Mouse (Mus musculus): ENCODE results near the gene Shisal2a. TPM values are rescaled to one million over a fixed set of nuclear protein-coding genes. Genes with fewer than 3 reads are reported as not detected.
"Not testable (repeated sequence)": the region's sequence is repeated elsewhere in the genome, so short reads cannot be mapped to it uniquely, and the experiment has no call there.

Shisal2a gene
- total RNA-seq, 1 experiment from 2014 or later, result not detected

GRCm38 (mm10) chr4:108386087-108386486, 2.9 kb upstream of the Shisal2a start:
- no peak for ATAC-seq (replicated peaks; ENCODE audit: insufficient number of reproducible peaks, low FRiP score, low TSS enrichment, poor library complexity, severe bottlenecking)

- ATAC-seq (replicated peaks; ENCODE audit: insufficient number of reproducible peaks, low FRiP score, low TSS enrichment, poor library complexity, severe bottlenecking), result no peak
Observed at GRCm38 (mm10) chr4:108380146-108380545, 3.0 kb downstream of the Shisal2a start.

DNA sequence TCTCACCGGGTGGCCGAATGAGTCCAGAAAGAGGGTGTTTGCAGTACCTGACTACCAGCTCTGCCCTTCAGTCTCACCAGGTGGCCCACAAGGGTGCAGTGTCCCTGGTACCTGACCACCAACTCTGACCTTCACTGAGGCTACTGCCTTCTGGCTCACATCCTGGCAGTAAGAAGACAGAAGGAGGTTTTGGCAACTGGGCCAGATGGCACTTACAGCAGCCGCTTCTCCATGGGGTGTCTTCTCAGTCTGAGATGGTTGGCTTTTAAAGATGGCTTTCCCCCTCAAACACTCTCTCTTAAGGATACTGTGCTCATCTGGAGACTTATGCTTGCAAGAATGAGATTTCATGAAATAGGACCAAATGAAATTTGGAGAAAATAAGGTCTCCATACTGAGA, 3.7 kb downstream of the Shisal2a start:
- ATAC-seq (replicated peaks; ENCODE audit: insufficient number of reproducible peaks, low FRiP score, low TSS enrichment, poor library complexity, severe bottlenecking), result no peak

- ATAC-seq (replicated peaks; ENCODE audit: insufficient number of reproducible peaks, low FRiP score, low TSS enrichment, poor library complexity, severe bottlenecking), result no peak
Observed at GRCm38 (mm10) chr4:108372166-108372565, 11.0 kb downstream of the Shisal2a start.

- peak; percentile 36; the same call in 1 of the 2 replicates for ATAC-seq (replicated peaks; ENCODE audit: insufficient number of reproducible peaks, low FRiP score, low TSS enrichment, poor library complexity, severe bottlenecking)
Observed at GRCm38 (mm10) chr4:108371421-108371820, 11.7 kb downstream of the Shisal2a start.

DNA sequence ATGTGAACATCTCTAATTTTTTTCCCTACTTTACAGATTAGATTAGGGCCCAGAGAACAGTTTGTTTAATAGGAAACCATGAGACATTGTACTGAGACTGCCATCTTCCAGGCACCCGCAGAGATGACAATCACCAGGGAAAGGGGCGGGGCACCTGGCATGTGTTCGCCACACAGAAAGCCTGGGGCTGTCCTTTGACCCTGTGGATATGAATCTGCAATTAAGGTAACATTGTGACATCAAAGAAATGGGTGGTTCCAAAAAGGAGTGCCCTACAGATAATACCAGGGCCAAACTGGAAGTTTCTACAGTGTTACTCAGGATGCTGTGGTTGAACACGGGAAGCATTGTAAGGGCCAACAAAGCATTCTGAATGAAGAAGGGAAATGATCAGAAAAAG, 12.7 kb downstream of the Shisal2a start:
- no peak for ATAC-seq (replicated peaks; ENCODE audit: insufficient number of reproducible peaks, low FRiP score, low TSS enrichment, poor library complexity, severe bottlenecking)

DNA sequence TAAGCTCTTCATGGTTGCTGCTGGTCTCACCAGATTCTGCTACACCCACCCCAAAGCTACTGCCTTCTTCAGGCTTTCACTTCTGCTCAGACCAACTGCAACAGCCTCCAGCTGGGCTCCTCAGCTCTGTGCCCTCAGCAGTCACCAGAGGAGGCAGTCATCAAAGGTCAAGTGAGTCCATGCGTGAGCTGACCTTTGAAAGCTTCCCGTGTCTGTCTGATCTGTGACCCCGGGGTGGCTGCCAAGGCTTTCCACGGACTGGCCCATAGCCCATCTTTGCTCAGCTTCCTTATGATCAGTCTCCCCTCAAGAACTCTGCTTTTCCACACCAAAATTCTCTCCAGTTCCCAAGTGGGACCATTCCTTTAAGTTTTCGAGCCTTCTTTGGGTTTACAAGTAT, 13.9 kb downstream of the Shisal2a start:
- ATAC-seq (replicated peaks; ENCODE audit: insufficient number of reproducible peaks, low FRiP score, low TSS enrichment, poor library complexity, severe bottlenecking), result peak; percentile 94

DNA sequence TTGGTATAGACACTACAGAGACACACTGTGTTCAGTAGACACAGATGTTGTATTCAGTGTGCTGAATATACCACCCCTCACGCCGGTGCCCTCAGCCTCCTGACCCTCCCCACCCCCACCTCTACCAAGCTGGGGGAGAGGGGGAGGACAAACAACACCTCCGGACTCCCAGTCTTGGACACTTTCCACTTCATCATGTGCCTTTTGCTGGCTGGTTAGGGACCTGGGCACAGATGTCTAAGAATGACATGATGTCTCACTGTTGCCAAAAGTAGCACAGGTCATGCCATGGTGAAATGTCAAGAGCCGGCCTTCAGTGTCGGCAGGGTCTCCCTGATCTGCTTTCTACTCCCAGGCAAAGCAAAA, 19.1 kb downstream of the Shisal2a start:
- ATAC-seq (replicated peaks; ENCODE audit: insufficient number of reproducible peaks, low FRiP score, low TSS enrichment, poor library complexity, severe bottlenecking), result no peak

GRCm38 (mm10) chr4:108363355-108364110, 19.6 kb downstream of the Shisal2a start:
- ATAC-seq (replicated peaks; ENCODE audit: insufficient number of reproducible peaks, low FRiP score, low TSS enrichment, poor library complexity, severe bottlenecking), result no peak

DNA sequence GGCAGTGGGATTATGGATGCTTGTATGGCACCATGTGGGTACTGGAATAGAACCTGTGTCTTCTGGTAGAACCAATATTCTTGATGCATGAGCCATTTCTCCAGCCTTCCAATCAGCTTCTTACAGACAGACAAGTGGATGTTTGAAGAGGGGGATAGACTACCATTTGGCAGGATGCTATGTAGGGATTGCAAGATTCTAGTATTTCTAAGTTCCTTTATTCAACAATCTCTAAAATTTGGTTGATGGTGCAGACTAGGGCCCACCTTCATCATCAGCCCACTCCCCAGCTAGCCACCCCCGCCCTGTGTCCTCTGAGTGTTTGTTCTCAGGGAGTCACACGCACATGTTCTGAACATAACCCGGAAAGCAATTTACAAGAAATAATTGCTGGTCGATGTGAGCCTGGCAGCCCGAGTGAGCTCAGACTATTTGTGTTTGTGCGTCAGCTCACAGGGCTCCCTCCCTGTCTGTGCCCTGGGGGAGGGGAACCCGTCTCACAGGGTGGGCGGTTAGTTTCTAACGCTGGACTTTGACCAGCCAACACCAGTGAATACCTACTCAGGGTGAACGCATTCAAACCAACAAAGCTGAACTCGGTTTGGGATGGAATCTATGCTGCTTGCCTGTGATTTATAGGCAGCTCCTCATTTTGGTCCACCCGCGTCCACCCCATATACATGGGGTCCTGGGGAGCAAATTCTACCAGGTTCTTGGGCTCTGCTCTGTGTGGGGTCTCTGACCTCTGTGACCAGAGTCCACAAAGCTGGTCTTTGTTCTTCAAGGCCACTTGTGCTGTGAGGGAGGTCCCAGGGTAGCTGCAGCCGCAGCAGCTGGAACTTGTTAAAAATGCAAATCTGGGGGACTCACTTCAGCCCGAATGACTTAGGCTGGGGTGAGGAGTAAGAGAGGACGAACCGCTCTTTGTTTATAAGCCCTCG, 20.6 kb downstream of the Shisal2a start:
- ATAC-seq (replicated peaks; ENCODE audit: insufficient number of reproducible peaks, low FRiP score, low TSS enrichment, poor library complexity, severe bottlenecking), result no peak

DNA sequence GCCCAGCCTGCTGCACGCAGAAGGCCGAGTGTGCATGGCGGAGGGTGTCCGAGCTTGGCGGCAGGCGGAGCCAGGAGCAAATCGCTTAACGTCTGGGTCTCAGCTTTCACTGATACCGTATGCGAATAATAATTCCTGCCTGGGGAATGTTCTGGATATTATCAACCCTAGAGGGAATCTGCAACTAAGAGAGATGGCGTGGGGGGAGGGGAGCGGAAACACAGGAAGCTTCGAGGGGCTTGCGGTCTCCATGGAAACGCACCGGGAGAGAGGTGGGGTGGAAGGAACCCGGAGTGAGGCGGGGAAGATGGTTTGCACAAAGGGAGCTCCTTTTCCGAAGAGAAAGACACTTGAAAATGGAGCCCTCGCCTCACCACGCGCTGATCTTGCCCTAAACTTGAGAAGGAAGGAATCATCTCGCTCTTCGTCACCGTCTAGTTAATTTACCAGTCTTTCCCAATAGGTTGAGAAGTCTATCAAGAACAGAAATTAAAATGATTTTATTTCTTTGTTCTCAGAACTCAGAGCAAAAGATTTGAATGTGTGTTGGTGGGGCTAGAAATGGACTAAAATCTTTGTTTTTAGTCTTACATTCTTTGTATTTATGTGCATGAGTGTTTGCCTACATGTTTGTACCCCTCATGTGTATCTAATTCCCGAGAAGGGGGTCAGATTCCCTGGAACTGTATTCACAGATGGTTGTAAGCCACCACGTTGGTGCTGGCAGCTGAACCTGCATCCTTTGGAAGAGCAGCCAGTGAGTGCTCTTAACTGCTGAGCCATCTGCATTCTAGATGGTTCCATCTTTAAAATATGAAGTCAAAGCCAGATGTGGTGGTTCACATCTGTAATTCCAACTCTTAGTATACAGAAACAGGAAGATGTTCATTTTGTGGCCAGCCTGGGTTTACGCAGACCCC, 22.8 kb downstream of the Shisal2a start:
- no peak for ATAC-seq (replicated peaks; ENCODE audit: insufficient number of reproducible peaks, low FRiP score, low TSS enrichment, poor library complexity, severe bottlenecking)

DNA sequence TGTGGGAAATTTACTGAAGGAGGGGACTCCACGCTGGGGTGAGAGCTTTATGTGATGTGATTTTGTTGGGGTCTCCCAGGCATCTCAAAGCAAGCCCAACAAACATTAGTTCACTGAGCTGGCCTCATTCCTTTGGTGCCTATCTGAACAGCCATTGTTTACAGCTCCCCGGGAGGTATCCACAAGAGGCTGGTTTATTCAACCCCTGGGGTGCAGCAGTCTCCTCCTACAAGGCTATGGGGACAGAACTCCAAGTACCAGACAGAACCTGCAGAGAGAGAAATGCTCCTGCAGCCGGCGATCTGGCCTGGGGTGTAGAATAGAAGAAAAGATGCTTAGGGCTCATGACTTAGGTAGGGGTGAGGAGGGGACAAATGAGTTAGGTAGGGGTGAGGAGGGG, 24.7 kb downstream of the Shisal2a start:
- ATAC-seq (replicated peaks; ENCODE audit: insufficient number of reproducible peaks, low FRiP score, low TSS enrichment, poor library complexity, severe bottlenecking), result no peak

DNA sequence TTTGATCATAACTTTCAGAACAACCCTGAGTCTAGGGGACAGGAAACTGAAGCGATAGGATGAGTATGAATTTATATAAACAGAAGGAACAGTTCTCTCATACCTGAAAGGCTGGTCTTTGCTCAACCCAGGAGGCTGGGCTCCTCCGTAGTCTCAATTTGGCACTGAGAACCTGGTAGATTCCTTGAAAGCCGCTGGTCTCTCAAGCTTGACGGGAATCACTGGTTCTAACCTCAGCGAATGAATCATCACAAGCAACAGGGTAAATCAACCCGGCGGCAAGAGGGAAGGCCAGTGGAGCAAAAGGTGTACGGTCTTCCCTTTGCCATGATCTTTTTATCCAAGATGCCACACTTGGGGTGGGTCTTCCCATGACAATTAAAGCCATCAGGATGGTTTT, 25.7 kb downstream of the Shisal2a start:
- no peak for ATAC-seq (replicated peaks; ENCODE audit: insufficient number of reproducible peaks, low FRiP score, low TSS enrichment, poor library complexity, severe bottlenecking)

DNA sequence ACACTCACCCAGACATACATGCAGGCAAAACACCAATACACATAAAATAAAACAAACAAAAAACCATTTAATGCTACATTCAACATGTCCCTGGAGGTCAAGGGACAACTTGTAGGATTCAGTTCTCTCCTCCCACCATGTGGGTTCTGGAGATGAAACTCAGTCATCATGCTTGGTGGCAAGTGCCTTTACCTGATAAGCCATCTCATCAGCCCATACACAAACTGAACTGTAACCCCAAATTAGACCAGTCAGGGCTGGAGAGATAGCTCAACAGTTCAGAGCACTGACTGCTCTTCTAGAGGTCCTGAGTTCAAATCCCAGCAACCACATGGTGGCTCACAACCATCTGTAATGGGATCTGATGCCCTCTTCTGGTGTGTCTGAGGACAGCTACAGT, 29.6 kb downstream of the Shisal2a start:
- not testable (repeated sequence) for ATAC-seq (replicated peaks; ENCODE audit: insufficient number of reproducible peaks, low FRiP score, low TSS enrichment, poor library complexity, severe bottlenecking)

GRCm38 (mm10) chr4:108350819-108351218, 32.3 kb downstream of the Shisal2a start:
- ATAC-seq (replicated peaks; ENCODE audit: insufficient number of reproducible peaks, low FRiP score, low TSS enrichment, poor library complexity, severe bottlenecking), result no peak

DNA sequence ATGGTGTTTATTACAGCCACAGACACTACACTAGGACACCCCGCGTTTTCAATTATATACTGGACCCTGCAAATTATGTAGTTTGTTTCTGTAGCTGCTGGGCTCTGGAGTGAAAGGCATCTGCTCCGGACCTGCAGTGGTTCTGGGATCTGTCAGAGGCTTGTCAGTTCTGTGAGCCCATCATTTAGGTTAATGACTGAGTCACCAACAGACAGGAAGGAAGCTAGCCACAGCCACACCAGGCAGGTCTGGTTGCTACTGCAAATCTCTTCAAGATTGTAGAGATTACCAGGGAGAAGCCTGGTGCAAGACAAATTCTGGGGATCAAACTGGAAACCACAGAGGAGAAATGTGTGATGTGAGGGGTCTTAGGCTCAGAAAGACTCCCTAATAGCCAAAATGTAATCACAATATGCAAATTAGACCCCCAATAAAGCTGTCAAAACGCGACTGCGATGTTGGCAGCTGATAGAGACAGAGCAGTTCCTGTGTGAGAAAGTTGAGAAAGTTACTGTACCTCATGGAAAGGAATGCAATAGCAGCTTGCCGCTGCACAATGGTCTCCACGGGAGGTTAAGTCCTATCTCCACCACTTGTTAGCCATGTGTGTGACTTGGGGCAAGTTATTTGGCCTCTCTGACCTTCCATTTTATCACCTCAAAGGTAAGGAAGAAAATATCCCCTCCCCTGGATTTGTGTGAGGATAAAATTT, 33.2 kb downstream of the Shisal2a start:
- no peak; the same call in 1 of the 2 replicates for ATAC-seq (replicated peaks; ENCODE audit: insufficient number of reproducible peaks, low FRiP score, low TSS enrichment, poor library complexity, severe bottlenecking)

GRCm38 (mm10) chr4:108349064-108349463, 34.1 kb downstream of the Shisal2a start:
- no peak for ATAC-seq (replicated peaks; ENCODE audit: insufficient number of reproducible peaks, low FRiP score, low TSS enrichment, poor library complexity, severe bottlenecking)

GRCm38 (mm10) chr4:108348256-108348875, 34.8 kb downstream of the Shisal2a start:
- peak; percentile 37 for ATAC-seq (replicated peaks; ENCODE audit: insufficient number of reproducible peaks, low FRiP score, low TSS enrichment, poor library complexity, severe bottlenecking)

All from monocyte, adult 5-6 weeks (primary cell).